ENCODE assay signal across 8 mouse cellular contexts in the genomic region with DNA sequence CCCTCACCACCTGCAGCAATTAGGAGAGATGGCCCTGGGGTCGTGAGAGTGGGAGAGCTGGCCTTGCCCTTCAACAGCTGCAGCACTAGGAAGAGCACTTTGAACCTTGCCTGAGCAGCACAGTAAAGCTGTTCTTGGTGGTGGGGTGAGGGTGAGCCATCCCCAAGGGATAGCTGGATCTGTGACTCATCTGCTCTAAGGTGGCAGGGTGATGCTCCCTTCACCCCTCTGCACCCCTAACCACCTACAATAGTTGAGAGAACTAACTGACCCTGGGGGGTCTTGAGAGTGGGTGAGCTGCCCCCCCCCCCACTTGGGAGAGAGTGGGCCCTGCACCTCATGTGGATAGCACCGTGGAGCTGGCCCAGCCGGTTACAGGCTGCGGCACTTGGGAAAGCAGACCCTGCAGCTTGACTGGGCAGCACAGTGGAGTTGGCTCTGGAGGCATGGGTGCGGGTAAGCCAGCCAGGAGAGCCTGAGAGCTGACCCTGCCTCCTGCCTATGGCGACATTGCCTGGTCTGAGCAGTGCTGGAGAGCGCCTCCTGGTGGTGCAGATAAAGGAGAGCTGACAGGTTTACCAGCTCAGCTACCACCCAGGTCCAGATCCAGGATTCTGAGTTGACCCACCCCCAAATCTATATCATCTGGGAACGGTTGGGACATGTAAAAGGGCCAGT. TPM values are rescaled to one million over a fixed set of nuclear protein-coding genes. Genes with fewer than 3 reads are reported as not detected.
DNase-seq lines count a peak whose midpoint lies in the region; ATAC-seq and TF ChIP-seq lines count a peak whose summit lies in the region.

No protein-coding gene starts in this region.

- H3K9ac ChIP-seq in kidney, postnatal 0 days (ENCODE audit: low read depth, low read length), result no peak overlapping the region

- H3K9me3 ChIP-seq in embryonic facial prominence, embryonic 10.5 days, result no peaks in the 10 kb centered on the region
- H3K9me3 ChIP-seq in kidney, postnatal 0 days (replicated peaks; ENCODE audit: low read length), result no peaks in the 10 kb centered on the region
- peaks cover 23% of the 10 kb centered on the region for H3K9me3 ChIP-seq in megakaryocyte, embryonic 14.5 days

- H3K27ac ChIP-seq in kidney, adult 2 months (ENCODE audit: insufficient read depth, low read depth, low read length), result no peak overlapping the region
- H3K27ac ChIP-seq in embryonic facial prominence, embryonic 10.5 days (replicated peaks), result no peak overlapping the region
- H3K27ac ChIP-seq in kidney, postnatal 0 days, result no peak overlapping the region

- TF ChIP-seq CTCF in kidney, adult 2 months (conservative IDR thresholded peaks at IDR 0.05; ENCODE audit: insufficient read depth, insufficient read length, low read depth, low read length), result peak; percentile 50
- peak; percentile 72 for TF ChIP-seq CTCF in kidney, postnatal 0 days (IDR thresholded peaks at IDR 0.05; ENCODE audit: low read depth)

- ATAC-seq in kidney, postnatal 0 days (replicated peaks; ENCODE audit: low FRiP score, low read depth), result peak; percentile 68

- TF ChIP-seq POLR2A in kidney, adult 2 months (IDR thresholded peaks at IDR 0.05; ENCODE audit: low read depth, low read length), result no peak

- no peaks in the 10 kb centered on the region for H3K4me1 ChIP-seq in kidney, adult 2 months (ENCODE audit: control insufficient read depth, insufficient read depth, low read length)
- peaks cover 14% of the 10 kb centered on the region for H3K4me1 ChIP-seq in embryonic facial prominence, embryonic 10.5 days
- no peaks in the 10 kb centered on the region for H3K4me1 ChIP-seq in kidney, postnatal 0 days (replicated peaks; ENCODE audit: insufficient read depth, low read length)
- H3K4me1 ChIP-seq in megakaryocyte, embryonic 14.5 days, result peaks cover 28% of the 10 kb centered on the region

- H3K36me3 ChIP-seq in kidney, adult 2 months (ENCODE audit: control insufficient read depth, insufficient read depth, low read length), result no peaks in the 10 kb centered on the region
- H3K36me3 ChIP-seq in embryonic facial prominence, embryonic 10.5 days (replicated peaks), result no peaks in the 10 kb centered on the region
- H3K36me3 ChIP-seq in kidney, postnatal 0 days (ENCODE audit: insufficient read depth, low read length), result no peaks in the 10 kb centered on the region
- no peaks in the 10 kb centered on the region for H3K36me3 ChIP-seq in megakaryocyte, embryonic 14.5 days (replicated peaks; ENCODE audit: low read length)

- no peaks in the 10 kb centered on the region for H3K27me3 ChIP-seq in kidney, adult 2 months (replicated peaks; ENCODE audit: control insufficient read depth, insufficient read depth, low read length)
- H3K27me3 ChIP-seq in embryonic facial prominence, embryonic 10.5 days (replicated peaks; ENCODE audit: low read depth, poor library complexity, severe bottlenecking), result no peaks in the 10 kb centered on the region
- no peaks in the 10 kb centered on the region for H3K27me3 ChIP-seq in kidney, postnatal 0 days (ENCODE audit: insufficient read depth, low read length)
- H3K27me3 ChIP-seq in megakaryocyte, embryonic 14.5 days (replicated peaks), result peaks cover 9% of the 10 kb centered on the region

- H3K4me3 ChIP-seq in kidney, adult 2 months (ENCODE audit: insufficient read depth, low read depth, low read length), result no peak overlapping the region
- H3K4me3 ChIP-seq in embryonic facial prominence, embryonic 10.5 days, result no peak overlapping the region
- H3K4me3 ChIP-seq in kidney, postnatal 0 days (replicated peaks; ENCODE audit: low read depth, low read length), result no peak overlapping the region
- peak overlapping the region; percentile 60 for H3K4me3 ChIP-seq in megakaryocyte, embryonic 14.5 days (replicated peaks)

- H3K4me2 ChIP-seq in kidney, postnatal 0 days (ENCODE audit: low read length), result no peak overlapping the region

- WGBS in kidney, adult 2 months, result 47% methylated on average over 8 of the region's 8 CpGs
- WGBS in embryonic facial prominence, embryonic 10.5 days, result 29% methylated on average over 8 of the region's 8 CpGs
- WGBS in kidney, postnatal 0 days, result 38% methylated on average over 8 of the region's 8 CpGs

- DNase-seq in kidney, adult 2 months, result peak; percentile 24
- no peak for DNase-seq in kidney, adult 11 months
- DNase-seq in ZHBTc4 (ENCODE audit: low read depth, low spot score), result peak; percentile 86
- DNase-seq in embryonic facial prominence, embryonic 10.5 days (ENCODE audit: low spot score), result peak; percentile 71
- peak; percentile 62 for DNase-seq in kidney, postnatal 0 days (ENCODE audit: low spot score)
- DNase-seq in thymus, postnatal 36 days, result peak; percentile 42
- no peak for DNase-seq in frontal cortex, postnatal 25 days (ENCODE audit: low spot score in 2 of 2)

RNA-seq across cellular contexts. Expression of a gene that starts 12.1 kb away (rescaled TPM):
- polyA plus RNA-seq in kidney, adult 2 months (2012; rRNA removed), result 1.0 and 1.1 TPM in 2 replicates
- polyA plus RNA-seq in embryonic facial prominence, embryonic 10.5 days (2016; fragmentation: Nextera tagmentation; extraction: Ambion mirVana), result 37.8 and 39.6 TPM in 2 replicates
- 14.1 and 14.2 TPM in 2 replicates for polyA plus RNA-seq in kidney, postnatal 0 days (2015; fragmentation: Nextera tagmentation; extraction: Ambion mirVana)
- 13.9 and 46.5 TPM in 2 replicates for polyA plus RNA-seq in megakaryocyte, embryonic 14.5 days (2012; ENCODE audit: insufficient read depth, low replicate concordance)

RNA-seq across cellular contexts. Expression of a gene that starts 42.4 kb away (rescaled TPM):
- 15.3 and 15.4 TPM in 2 replicates for polyA plus RNA-seq in kidney, adult 2 months (2012; rRNA removed)
- 0.85 and 0.87 TPM in 2 replicates for polyA plus RNA-seq in embryonic facial prominence, embryonic 10.5 days (2016; fragmentation: Nextera tagmentation; extraction: Ambion mirVana)
- 27.2 and 28.0 TPM in 2 replicates for polyA plus RNA-seq in kidney, postnatal 0 days (2015; fragmentation: Nextera tagmentation; extraction: Ambion mirVana)
- polyA plus RNA-seq in megakaryocyte, embryonic 14.5 days (2012; ENCODE audit: insufficient read depth, low replicate concordance), result not detected in 2 replicates

Comparison
In these comparisons a context has a peak if more than half of its experiments do, and no peak if none do; other contexts are left out.
1. DNase-seq: peak in kidney, adult 2 months (single experiment), ZHBTc4 (single experiment), embryonic facial prominence, embryonic 10.5 days (single experiment), kidney, postnatal 0 days (single experiment) and thymus, postnatal 36 days (2 of 2); none in kidney, adult 11 months (single experiment) and frontal cortex, postnatal 25 days (0 of 2).